Mouse (Mus musculus) spleen, postnatal 14 days (tissue): Measurements from ENCODE around the gene Slc16a8.

Experiments used
- DNase-seq, 2 experiments: peaks; one replicate each; pipeline ENCODE4 v3.0.0; 2021 to 2022; ENCODE audit warnings: low spot score in 2 of 2

Slc16a8 gene

DNA sequence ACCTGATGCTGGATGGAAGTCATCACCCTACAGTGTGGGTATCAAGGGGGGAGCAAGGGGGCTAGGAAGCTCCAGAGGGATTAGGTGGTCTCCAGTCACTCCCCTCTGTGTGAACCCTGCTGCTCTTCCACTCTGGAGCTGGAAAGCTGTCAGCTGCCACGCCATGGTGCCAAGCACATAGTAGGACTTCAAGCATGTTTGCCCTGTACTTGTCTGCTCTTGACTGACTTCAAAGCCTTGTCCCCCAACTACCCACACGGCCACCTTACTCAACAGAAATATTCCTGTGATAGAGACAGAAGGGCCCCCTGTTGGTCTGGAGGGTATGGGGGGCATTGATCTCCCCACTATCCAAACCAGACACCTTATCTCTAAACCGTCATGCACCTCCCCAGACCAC is 38.4 kb downstream of the Slc16a8 start:
- no peak for DNase-seq

DNA sequence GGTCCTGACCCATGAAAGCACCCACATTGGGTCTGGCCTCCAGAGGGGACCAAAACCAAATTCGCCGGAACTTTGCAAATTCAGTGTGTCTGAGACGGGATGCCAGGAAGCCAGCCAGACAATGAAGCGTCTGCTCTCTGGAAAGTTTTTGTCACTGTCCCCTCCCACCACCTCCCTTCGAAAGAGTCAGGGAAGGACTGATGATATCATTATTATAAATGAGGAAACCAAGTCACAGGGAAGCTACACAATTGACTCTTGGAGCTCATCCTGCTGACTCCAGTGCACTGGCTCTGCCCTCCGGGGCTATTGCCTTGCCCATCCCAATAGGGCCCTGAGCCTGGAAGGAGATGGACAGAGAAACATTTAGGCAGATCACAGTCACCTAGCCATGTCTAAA is 41.0 kb downstream of the Slc16a8 start:
- DNase-seq, result no peak

DNA sequence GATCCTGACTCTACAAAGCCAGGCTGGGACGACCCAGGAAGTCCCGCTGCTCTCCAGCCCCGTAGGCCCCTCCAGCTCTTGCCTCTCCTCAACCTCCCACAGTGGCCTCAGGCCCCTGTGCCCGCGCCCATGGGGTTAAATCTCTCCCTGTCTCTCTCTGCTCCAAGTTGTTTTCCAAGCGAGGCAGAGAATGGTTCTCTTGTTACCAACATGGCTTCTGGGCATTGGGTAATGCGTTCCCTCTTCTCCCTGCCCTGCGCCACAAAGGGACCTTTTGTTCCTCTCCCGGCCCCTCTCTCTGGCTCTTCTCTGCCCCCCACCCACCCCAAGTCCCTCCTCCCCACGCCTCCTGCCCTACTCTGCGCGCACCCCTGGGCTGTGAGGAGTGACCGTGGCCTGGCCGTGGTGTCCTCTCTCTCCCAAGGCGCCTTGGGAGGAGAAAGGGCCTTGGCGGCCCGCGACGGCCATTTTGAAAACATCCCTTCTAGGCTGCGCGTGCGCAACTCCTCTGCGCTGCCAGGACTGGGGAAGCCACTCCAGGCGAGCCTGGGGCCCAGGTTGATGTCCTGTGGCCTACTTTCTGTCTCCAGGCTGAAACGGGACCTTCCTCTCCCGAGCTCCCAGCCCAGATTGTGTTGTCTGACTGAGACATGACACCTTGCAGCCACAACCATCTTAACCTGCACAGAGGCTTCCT is 41.7 kb downstream of the Slc16a8 start:
- no peak for DNase-seq

DNA sequence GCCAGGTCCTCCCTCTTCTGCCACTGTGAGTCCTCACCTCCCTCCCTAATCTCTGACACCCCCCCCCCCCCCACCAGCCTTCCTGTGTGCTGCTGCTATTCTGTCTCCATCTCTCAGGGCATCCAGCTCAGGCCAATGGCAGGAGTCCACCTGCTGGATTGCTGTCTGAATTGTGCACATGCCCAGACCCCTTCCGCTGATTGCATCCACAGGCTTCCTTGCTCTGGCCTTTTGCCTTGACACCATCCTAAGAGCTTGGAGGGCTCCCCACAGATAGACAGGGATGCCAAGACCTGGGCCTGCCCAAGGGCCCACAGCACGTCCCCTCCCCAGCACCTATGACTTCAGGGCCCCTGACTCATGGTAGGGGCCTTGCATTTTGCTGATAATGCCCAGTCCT is 44.2 kb downstream of the Slc16a8 start:
- DNase-seq, result no peak

DNA sequence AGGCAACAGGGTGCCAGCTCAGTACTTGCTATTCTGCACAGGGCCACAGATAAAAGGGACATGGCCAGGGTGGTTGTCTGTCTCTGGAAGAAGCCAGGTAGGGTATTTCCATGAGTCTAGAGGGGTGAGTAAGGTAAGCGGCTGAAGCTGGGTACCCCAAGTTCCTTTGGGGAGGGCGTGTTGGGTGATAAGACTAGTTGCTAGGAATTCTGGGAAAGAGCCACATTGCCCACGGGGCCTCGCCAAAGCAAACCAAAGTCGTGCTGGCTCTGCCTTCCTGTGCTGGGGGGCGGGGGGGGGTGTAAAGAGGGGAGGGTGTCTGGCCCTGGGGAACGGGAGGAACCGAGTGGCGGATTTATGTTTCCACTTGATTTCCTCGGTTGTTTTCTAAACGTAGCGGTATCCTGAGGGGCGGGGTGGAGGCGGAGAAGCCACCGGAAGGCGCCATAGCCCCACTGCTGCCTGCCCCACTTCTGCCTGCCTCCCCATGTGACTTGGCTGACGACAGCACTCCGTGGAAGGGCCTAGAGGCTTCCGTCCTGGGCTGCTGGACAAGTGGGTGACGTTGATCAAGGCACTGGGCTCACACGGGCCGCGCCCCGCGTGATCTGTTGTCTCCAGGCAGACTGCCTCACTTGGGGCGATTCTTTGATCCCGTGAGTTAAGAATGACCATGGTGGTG is 45.7 kb downstream of the Slc16a8 start:
- DNase-seq, result peak in 1 of 2 experiments; percentile 15

DNA sequence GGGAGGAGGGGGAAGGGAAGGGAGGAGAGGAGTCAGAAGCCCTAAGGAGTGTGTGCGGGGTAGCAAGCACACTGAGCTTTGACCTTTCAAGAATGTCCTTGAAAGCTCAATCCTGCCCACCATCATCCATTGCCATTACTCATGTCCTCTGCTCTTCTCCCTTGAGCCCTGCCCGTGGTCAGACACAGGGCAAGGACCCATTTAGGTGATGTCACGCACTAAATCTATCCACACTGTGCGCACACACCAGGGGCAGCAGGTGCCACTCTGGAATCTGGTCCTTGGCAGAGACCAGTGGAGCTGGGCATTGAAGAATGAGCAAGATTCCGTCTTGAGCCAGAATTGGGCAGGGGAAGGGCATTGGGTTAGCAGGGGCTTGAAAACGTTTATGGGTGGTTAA is 46.4 kb downstream of the Slc16a8 start:
- DNase-seq, result no peak

DNA sequence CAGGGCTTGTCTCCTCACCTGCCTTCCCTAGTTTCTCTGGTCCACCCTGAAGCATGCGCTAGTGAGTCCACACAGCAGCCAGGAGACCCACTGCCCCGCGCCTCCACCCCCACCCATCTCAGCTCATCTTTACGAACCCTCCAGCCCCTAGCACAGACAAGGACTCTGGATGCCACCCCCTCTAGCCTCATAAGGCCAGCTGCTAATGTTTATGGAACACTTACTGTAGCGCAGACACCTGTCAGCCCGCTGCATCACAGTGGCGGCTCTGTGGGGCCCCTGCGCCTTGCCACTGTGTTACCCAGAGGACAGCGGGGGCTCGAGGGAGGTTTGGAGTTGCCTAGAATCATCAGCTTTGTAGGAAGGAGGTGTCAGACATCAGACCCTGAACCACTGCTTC is 52.0 kb downstream of the Slc16a8 start:
- no peak for DNase-seq

DNA sequence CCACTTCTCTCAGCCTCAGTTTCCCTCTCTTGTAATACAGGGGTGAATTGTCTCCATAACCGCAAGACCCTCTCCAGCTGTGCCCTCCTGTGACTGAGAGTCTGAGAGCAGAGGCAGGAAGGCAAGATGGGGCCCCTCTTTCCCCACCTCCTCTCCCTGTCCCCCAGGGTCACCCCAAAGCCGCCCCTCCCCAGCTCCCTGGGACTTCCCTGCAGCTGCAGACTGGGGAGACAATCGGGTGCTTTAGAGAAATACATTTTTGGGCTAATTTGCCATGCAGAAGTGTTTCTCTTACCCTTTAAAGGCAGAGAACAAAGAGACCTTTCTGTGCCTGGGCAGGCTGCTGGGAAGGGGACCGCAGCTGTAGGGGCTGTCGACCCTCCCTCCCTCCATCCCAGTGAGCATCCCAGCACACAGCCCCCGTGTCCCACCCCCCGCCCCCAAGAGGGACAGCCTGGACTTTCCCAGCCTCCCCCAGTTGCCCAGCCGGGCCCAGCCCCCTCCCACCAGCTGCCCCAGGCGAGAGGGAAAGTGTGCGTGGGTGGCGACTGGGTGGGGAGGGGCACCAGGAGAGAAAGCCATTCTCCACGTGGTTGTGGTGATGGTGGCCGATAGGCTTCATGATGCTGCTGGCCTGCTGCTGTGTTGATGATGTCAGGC is 52.9 kb downstream of the Slc16a8 start:
- DNase-seq, result no peak
